Mouse (Mus musculus) mature B cell (primary cell): ENCODE data around the gene Padi2.

Source experiments
- in situ Hi-C: fragments of 300-500 bp; cut with MboI; formaldehyde crosslinking; loops from 2 replicates; pipeline ENCODE4 v1.14.3; 2019

Gene Padi2

DNA sequence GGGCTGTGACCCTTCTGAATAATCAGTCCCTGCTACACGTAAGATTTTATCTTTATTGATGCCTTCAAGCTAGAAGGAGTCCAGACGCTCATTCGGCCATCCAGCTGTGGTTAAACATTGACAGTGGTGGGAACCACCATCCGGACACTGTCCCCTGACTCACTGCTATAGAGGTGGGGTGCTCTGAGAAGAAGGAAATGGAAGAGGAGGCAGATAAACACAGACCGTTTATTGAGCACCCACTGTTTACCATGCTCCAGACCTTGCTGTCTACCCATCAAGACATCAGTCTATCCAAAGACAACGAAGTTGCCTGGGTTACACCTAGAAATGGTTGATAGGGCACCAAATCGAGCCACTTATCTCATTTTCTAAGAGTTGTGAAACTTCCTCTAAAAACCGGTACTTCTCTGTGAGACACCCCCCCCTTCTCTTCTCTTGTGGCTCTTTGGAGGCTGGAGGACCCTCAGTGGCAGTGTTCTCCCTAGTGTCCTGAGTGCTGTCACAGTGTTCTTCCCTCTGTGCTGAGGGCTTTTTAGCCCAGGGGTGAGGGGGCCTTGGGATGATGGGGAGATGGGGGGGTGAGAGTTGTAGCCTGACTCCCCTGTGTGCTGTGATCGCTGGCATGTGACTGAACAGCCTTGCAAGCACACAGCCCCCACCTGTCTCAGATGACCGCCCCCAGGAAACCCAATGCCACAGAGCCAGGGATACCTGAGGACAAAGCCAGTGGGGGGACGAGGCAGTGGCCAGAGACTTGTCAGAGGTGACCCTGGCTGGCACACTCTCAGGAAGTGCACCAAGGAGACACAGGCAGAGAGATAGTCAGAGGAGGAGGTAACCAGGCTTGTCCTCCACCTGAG, 14.1 kb downstream of the Padi2 start:
- in situ Hi-C loops = no loop called here

GRCm38 (mm10) chr4:140922508-140922907, 16.4 kb downstream of the Padi2 start:
- in situ Hi-C loops = no loop called here

DNA sequence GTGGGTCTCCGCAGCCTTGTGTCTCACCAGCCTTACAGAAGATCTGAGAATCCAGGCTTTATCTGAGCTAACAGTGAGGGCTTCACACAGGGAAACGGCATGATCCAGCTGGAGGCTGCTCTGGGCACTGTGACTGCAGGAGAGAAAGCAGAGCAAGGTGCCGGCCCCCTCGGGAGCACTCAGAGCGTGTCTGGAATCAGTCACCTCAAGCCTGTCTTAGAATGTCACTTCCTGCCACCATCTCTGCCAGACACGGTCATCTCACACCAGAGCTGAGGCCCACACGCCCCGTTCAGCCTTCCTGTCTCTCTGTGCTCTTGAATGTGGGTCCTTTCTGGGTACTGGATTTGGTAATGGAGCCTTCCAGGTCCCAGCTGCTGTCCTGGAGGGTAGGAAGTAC, 19.5 kb downstream of the Padi2 start:
- in situ Hi-C loops = no loop called here

GRCm38 (mm10) chr4:140928349-140928748, 22.2 kb downstream of the Padi2 start:
- in situ Hi-C loops = no loop called here

DNA sequence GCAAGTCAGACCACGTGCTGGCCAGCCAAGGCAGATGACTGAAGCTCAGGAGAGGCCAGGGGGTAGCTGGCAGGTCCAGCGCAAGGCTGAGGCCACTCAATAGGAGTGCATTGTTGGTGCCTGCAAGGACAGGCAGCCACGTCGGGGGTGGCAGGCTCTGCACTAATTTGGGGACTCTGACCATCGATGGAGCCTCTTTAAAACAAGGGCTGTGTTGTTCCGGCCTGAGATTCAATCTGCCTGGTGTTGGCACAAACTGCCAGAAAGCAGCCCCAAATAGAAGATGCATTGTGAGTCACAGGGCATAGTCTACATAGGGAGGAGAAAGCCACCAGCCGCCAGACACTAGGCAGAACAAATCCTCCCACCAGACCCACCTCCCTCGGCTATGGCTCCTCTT, 23.6 kb downstream of the Padi2 start:
- in situ Hi-C loops = no loop called here

- in situ Hi-C loops = no loop called here
Measured at GRCm38 (mm10) chr4:140930900-140931470, 24.8 kb downstream of the Padi2 start.

- in situ Hi-C loops = no loop called here
Measured at GRCm38 (mm10) chr4:140935643-140936042, 29.5 kb downstream of the Padi2 start.

DNA sequence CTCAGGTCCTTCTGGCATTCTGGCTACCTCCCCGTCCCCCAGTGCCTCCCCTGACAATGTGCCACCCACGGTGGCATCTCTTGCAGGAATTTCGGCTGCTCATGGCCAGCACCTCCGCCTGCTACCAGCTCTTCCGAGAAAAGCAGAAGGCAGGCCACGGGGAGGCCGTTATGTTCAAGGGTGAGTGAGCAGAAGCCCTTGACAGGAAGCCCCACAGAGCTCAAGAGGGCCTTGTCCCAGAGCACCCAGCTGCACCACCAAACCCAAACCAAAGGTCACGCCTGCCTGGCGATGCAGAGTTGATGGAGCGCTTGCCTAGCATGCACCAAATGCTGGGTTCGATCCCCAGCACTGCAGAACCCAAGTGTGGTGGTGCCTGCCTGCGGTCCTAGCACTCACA, 38.2 kb downstream of the Padi2 start:
- in situ Hi-C loops = no loop called here

GRCm38 (mm10) chr4:140944961-140945442, 38.9 kb downstream of the Padi2 start:
- in situ Hi-C loops = no loop called here

GRCm38 (mm10) chr4:140945571-140945970, 39.4 kb downstream of the Padi2 start:
- in situ Hi-C loops = no loop called here

DNA sequence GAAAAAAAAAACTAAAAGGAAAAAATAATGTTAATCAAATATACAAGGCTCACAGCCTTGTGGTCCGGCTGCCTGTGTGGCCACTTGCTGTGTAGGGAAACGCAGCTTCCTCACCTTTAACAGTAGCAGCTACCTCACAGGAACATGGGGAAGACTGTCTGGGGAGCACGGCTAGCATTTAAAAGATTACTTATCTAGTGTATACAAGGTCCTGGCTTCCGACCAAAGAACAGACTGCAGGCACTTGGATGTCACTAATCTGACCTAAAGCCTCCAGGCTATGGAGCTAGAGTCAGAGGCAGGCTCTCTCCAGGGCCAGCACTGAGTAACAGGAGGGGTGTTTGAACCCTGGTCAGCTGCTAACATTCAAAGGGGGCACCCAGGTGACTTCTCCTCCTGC, 39.9 kb downstream of the Padi2 start:
- in situ Hi-C loops = no loop called here

DNA sequence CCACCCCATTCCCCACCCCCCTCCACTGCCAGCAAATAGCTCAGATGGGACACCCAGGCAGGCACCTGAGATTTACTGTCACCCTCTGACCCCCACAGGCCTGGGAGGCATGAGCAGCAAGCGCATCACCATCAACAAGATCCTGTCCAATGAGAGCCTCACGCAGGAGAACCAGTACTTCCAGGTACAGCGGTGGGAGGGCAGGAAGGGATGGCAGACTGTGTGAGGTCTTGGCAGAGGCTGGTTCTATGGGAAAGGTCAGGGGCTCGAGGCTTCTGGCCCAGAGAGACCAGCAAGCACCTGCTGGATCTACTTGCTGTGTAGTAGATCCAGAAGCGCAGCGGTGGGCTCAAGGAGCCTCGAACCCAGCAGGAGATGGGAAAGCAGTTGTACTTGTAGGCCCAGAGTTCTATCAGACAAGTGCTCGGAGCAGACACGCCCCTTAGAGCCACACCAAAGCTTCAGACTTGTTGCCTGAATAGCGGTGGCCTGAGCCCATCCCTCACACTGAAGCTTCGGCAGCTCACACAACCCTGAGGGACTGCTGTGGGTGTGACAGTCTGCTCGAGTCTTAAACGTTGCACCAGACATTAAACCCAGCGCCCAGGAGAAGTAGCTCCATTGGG, 40.5 kb downstream of the Padi2 start:
- in situ Hi-C loops = no loop called here

DNA sequence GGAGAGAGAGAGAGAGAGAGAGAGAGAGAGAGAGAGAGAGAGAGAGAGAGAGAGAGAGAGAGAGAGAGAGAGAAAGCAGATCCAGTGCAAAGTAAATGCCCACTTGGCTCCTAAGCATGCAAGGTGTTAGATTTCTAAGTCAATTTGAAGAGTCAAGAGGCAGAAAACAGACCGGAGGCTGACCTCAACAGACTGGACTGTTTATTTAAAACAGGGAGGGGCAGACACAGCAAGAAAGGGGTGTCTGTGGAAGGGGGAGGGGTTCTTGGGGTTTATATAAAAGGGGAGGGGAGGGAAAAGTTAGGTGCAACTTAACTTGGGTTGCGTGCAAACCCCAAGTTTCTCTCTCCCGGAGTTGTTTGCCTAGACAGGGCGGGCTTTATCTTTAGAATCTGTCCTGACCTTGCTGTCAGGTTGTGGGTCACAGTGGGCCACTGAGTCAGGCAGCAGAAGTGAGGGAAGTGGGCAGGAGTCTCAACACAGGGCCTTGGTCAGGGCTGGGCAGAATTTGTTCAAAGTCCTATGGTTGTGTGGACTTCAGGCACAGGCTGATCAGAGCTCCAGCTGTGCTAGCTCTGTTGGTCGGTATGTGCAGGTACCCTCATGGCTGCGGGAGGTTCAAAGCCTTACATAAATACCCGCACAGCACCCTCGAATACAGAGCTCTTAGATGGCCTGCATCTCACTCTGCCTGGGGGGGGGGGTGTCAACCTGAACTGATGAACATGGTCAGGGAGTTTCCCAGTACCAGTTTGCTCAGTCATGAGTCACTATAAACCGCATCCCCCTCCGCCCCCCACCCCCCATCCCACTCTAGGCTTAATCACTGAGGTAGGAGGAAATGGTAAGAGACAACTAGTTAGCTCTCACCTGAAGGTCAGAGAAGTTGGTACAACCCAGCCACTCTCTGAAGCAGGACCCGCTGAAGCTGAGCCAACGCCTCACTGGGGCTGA, 41.6 kb downstream of the Padi2 start:
- in situ Hi-C loops = no loop called here

DNA sequence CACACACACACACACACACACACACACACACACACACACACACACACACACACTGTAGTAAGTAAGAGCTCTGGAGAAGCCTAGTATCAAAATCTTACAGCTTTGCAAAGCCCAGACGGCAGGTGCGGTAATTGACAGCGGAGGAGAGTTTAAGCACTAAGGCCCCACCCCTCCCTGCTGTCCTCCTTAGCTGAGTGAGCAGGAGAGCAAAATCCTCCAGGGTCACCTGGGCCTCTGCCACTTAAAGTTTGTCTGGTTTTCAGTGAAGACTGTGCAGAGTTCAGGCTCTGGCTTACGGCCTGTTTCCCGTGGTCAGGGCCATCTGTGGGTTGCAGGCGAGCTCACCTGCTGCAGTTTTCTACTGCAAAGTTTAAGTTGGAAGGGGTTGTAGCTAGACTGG, 42.3 kb downstream of the Padi2 start:
- in situ Hi-C loops = no loop called here

GRCm38 (mm10) chr4:140949052-140949451, 42.9 kb downstream of the Padi2 start:
- in situ Hi-C loops = no loop called here

DNA sequence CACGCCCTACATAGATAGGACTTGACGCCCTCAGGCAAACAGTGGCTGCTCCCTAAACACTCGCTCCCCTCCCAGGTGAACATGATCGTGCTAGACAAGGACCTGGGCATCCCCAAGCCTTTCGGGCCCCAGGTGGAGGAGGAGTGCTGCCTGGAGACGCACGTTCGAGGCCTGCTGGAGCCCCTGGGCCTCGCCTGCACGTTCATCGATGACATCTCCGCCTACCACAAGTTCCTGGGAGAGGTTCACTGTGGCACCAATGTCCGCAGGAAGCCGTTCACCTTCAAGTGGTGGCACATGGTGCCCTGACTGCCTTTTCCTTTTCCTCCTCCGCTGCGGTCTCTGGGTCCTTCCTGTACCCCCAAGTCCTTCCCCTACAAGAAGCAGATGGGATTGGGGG, 43.5 kb downstream of the Padi2 start:
- in situ Hi-C loops = loop anchor here (10.0 kb wide), 1 partner anchor 125 kb away; no protein-coding TSS in a partner anchor

- in situ Hi-C loops = loop anchor here (10.0 kb wide), 1 partner anchor 126 kb away; no protein-coding TSS in a partner anchor
Measured at GRCm38 (mm10) chr4:140950574-140950973, 44.4 kb downstream of the Padi2 start.

- in situ Hi-C loops = loop anchor here (10.0 kb wide), 1 partner anchor 127 kb away; no protein-coding TSS in a partner anchor
Measured at GRCm38 (mm10) chr4:140951861-140952641, 45.9 kb downstream of the Padi2 start.

- in situ Hi-C loops = loop anchor here (5.0 to 10.0 kb wide), 2 partner anchors 50 to 132 kb away; partner anchors contain the start of gene Padi2
Measured at GRCm38 (mm10) chr4:140957131-140957702, 51.1 kb downstream of the Padi2 start.

- in situ Hi-C loops = loop anchor here (5.0 to 10.0 kb wide), 2 partner anchors 50 to 133 kb away; partner anchors contain the start of gene Padi2
Measured at GRCm38 (mm10) chr4:140957725-140958124, 51.6 kb downstream of the Padi2 start.
